Mouse (Mus musculus) kidney, adult 2 months (tissue): Measurements from ENCODE around the gene Hist1h4h. TPM values are rescaled to one million over a fixed set of nuclear protein-coding genes. Genes with fewer than 3 reads are reported as not detected.

Source experiments
- DNase-seq: peaks from one replicate; pipeline ENCODE4 v3.0.0; 2021
- H3K27ac ChIP-seq: fragments of 200-500 bp; 2 replicates; pipeline ENCODE4 v1.5.1; 2012; ENCODE audit warnings: low read depth, low read length, control low read depth, inconsistent platforms; ENCODE audit not compliant: insufficient read depth
- H3K27me3 ChIP-seq: fragments of 200-500 bp; replicated peaks from 2 replicates; pipeline ENCODE4 v1.6.1; 2012; ENCODE audit warnings: mild to moderate bottlenecking, moderate library complexity, low read length, inconsistent platforms; ENCODE audit not compliant: control insufficient read depth, insufficient read depth
- H3K36me3 ChIP-seq: fragments of 200-500 bp; 2 replicates; pipeline ENCODE4 v1.6.1; 2012; ENCODE audit warnings: mild to moderate bottlenecking, moderate library complexity, low read length, inconsistent platforms; ENCODE audit not compliant: control insufficient read depth, insufficient read depth
- H3K4me1 ChIP-seq: fragments of 200-500 bp; 2 replicates; pipeline ENCODE4 v1.6.1; 2011; ENCODE audit warnings: low read length; ENCODE audit not compliant: control insufficient read depth, insufficient read depth
- H3K4me3 ChIP-seq: fragments of 200-500 bp; 2 replicates; pipeline ENCODE4 v1.5.1; 2011; ENCODE audit warnings: mild to moderate bottlenecking, low read depth, low read length, control low read depth; ENCODE audit not compliant: insufficient read depth
- CTCF ChIP-seq: fragments of 200-500 bp; conservative IDR thresholded peaks from 2 replicates; pipeline ENCODE4 v1.5.1; 2011; ENCODE audit warnings: low read depth, mild to moderate bottlenecking, control low read depth, low read length, moderate library complexity, mixed read lengths; ENCODE audit not compliant: insufficient read depth, insufficient read length
- POLR2A ChIP-seq: fragments of 200-500 bp; IDR thresholded peaks from one replicate; pipeline ENCODE4 v1.6.1; 2011; ENCODE audit warnings: low read depth, low read length, control low read depth
- WGBS: fragments of 180-500 bp; shearing (Covaris S2); methylation state at CpG from one replicate; pipeline ENCODE4 v1.1.7; 2018; 5-methylcytosine and 5-hydroxymethylcytosine counted together
- polyA plus RNA-seq: library from polyadenylated mRNA; depleted of rRNA; stranded (reverse); fragments of >200 nt; gene quantifications from 2 replicates; pipeline ENCODE4 v1.2.3, GENCODE M21; 2012

Gene Hist1h4h
- polyA plus RNA-seq, 1 experiment: 44.7 TPM

DNA sequence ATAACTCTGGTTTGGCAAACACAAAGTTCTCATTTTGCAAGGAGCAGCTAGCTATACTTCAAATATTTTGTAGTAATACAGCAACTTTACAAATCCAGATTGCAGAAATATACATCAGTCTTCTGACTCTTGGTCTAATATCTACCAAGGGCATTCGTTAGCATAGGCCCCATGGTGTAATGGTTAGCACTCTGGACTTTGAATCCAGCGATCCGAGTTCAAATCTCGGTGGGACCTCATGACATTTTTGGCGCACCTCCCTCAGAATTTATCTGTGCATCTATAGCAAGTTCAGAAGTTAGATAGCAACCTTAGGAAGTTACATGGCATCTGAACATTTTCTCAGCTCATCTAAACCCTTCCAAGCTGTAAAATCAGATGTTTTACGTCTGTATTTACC is 12.0 kb upstream of the Hist1h4h start:
- TF ChIP-seq CTCF (no peak), POLR2A (no peak)
- Histone ChIP-seq H3K36me3 (no peaks in the 10 kb centered on the region), H3K4me3 (no peak overlapping the region; the same call in 1 of the 2 replicates), H3K27ac (peak overlapping the region; percentile 45), H3K4me1 (no peaks in the 10 kb centered on the region), H3K27me3 (no peaks in the 10 kb centered on the region)
- DNase-seq: peak; percentile 87
- WGBS: under 1% methylated on average over 6 of the region's 6 CpGs

- WGBS: under 1% methylated on average over 10 of the region's 10 CpGs
- Histone ChIP-seq H3K27ac (peak overlapping the region; percentile 45; the same call in 1 of the 2 replicates), H3K27me3 (no peaks in the 10 kb centered on the region), H3K36me3 (no peaks in the 10 kb centered on the region), H3K4me1 (no peaks in the 10 kb centered on the region), H3K4me3 (0 out of 2 replicates have a peak overlapping the region, but pooled peaks have one; percentile 7)
- DNase-seq: peak; percentile 90
- TF ChIP-seq POLR2A (no peak), CTCF (no peak)
Measured at GRCm38 (mm10) chr13:23519416-23519815, 11.4 kb upstream of the Hist1h4h start.

DNA sequence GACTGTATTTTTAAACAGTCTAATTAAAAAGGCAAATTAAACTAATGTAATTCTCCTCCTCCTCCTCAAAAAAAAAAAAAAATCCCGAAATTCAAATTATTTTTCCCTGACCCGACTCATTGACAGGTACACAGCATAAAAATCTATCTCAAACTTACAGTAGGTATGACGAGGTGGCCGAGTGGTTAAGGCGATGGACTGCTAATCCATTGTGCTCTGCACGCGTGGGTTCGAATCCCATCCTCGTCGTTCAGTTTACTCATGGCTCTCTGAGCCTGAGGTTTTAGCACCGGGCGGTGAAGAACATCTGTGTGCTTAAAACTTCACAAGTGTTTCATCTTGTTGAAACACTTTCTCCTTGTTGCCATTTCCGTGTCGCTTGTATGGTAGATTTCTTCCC is 9.1 kb upstream of the Hist1h4h start:
- TF ChIP-seq CTCF: no peak; the same call in 1 of the 2 replicates
- no peak for TF ChIP-seq POLR2A
- peak; percentile 88 for DNase-seq
- no peaks in the 10 kb centered on the region for H3K27me3 ChIP-seq
- H3K36me3 ChIP-seq: no peaks in the 10 kb centered on the region
- 4% methylated on average over 14 of the region's 14 CpGs for WGBS
- no peak overlapping the region for H3K4me3 ChIP-seq
- H3K27ac ChIP-seq: no peak overlapping the region
- no peaks in the 10 kb centered on the region; the same call in 1 of the 2 replicates for H3K4me1 ChIP-seq

DNA sequence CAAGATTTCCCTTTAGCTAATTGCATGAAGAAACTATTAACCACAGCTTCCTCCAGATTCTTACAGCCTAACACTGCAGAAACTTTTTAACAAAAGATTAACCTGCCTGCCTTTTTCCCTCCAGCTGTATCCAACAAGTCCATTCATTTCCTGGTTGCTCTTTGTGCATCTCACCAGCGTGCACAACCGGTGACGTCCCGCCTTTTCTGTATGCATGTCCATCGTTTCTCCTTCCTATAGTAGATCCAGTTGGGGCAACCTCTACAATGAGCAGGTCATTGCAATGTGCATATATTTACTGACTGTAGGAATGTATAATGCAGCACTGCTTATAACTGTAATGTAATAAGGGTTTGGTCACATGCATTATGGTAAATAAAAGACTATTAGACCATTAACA is 6.9 kb upstream of the Hist1h4h start:
- H3K27me3 ChIP-seq: no peaks in the 10 kb centered on the region
- no peak for TF ChIP-seq POLR2A
- TF ChIP-seq CTCF: no peak
- no peak overlapping the region for H3K27ac ChIP-seq
- WGBS: 39% methylated on average over 5 of the region's 5 CpGs
- H3K36me3 ChIP-seq: no peaks in the 10 kb centered on the region
- H3K4me3 ChIP-seq: no peak overlapping the region
- no peaks in the 10 kb centered on the region; the same call in 1 of the 2 replicates for H3K4me1 ChIP-seq
- no peak for DNase-seq

DNA sequence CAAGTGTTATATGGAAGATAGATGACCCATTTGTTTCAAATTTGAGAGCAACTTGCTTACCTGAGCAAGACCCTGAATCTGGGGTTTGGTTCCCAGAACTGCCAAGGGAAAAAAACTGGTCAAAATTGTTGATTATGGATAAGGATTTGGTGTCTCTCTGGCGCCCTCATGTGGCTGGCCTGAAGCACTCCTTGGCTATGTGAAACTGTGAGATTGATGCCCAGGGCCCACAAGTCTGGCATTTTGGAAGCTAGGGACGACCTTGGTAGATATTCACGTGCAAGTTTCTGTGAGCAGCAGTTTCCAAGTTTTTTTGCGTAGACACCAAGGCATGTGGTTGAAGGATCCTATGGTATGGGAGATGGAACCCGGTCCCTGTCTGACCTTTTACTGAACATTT is 6.2 kb upstream of the Hist1h4h start:
- H3K4me3 ChIP-seq: no peak overlapping the region
- DNase-seq: peak; percentile 70
- H3K4me1 ChIP-seq: no peaks in the 10 kb centered on the region; the same call in 1 of the 2 replicates
- TF ChIP-seq CTCF (peak; percentile 85), POLR2A (no peak)
- H3K36me3 ChIP-seq: no peaks in the 10 kb centered on the region
- 12% methylated on average over 5 of the region's 5 CpGs for WGBS
- no peaks in the 10 kb centered on the region for H3K27me3 ChIP-seq
- no peak overlapping the region for H3K27ac ChIP-seq

- no peak for DNase-seq
- Histone ChIP-seq H3K27me3 (no peaks in the 10 kb centered on the region), H3K36me3 (no peaks in the 10 kb centered on the region), H3K4me1 (no peaks in the 10 kb centered on the region; the same call in 1 of the 2 replicates), H3K27ac (no peak overlapping the region), H3K4me3 (no peak overlapping the region)
- WGBS: 9% methylated on average over 10 of the region's 10 CpGs
- TF ChIP-seq POLR2A (no peak), CTCF (no peak)
Measured at GRCm38 (mm10) chr13:23525901-23526300, 4.9 kb upstream of the Hist1h4h start.

DNA sequence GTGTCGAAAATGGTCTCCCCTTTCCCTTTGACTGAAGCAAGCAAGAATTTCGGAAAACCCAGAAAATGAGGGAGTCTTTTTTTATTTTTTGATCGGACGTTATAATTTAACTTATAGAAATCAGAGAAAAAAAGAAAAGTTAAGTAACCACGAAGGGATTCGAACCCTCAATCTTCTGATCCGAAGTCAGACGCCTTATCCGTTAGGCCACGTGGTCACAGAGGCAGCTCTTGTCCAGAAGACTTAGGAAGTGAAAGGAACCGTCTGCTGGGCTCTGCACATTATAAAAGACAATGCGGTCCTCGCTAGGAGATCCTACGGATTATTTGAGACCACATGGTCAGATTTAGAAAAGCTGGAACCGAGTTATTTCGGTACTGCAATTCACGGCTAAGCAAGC is 4.5 kb upstream of the Hist1h4h start:
- no peak overlapping the region for H3K27ac ChIP-seq
- H3K4me3 ChIP-seq: peak overlapping the region; percentile 1; the same call in 1 of the 2 replicates
- no peaks in the 10 kb centered on the region for H3K27me3 ChIP-seq
- H3K4me1 ChIP-seq: no peaks in the 10 kb centered on the region; the same call in 1 of the 2 replicates
- no peak for TF ChIP-seq CTCF
- TF ChIP-seq POLR2A: no peak
- H3K36me3 ChIP-seq: no peaks in the 10 kb centered on the region
- peak; percentile 93 for DNase-seq
- 2% methylated on average over 17 of the region's 17 CpGs for WGBS
